28 mouse cellular contexts compared by ENCODE assay signal in genomic region chr9:68679871-68680374, GRCm38 (mm10). TPM values are rescaled to one million over a fixed set of nuclear protein-coding genes. Genes with fewer than 3 reads are reported as not detected.
A peak's percentile ranks its signal among the peaks of the same experiment; 100 is the strongest.
DNase-seq lines count a peak whose midpoint lies in the region; ATAC-seq and TF ChIP-seq lines count a peak whose summit lies in the region.
"Had no signal": no experiment of that assay in that cellular context is flagged by ENCODE, and none has a peak within 500 bp of the region (broad histone marks: within the 10 kb centered on the region; RNA-seq: fewer than 3 reads in every experiment).

No protein-coding gene starts in this region.

- H3K9me3 ChIP-seq in lung, postnatal 0 days (ENCODE audit: low read length) = no peaks in the 10 kb centered on the region
- H3K9me3 ChIP-seq: embryonic facial prominence, embryonic 13.5 days; forebrain, embryonic 12.5 days; heart, embryonic 12.5 days; hindbrain, embryonic 12.5 days; limb, embryonic 10.5 days; liver, embryonic 15.5 days; lung, embryonic 15.5 days; midbrain, embryonic 15.5 days; neural tube, embryonic 12.5 days had no signal

- H3K27me3 ChIP-seq in cerebellum, adult 2 months (ENCODE audit: control insufficient read depth, insufficient read depth, low read length) = no peaks in the 10 kb centered on the region
- no peaks in the 10 kb centered on the region for H3K27me3 ChIP-seq in lung, postnatal 0 days (replicated peaks; ENCODE audit: insufficient read depth, low read length)
- H3K27me3 ChIP-seq: hindbrain, embryonic 12.5 days; liver, embryonic 15.5 days; lung, embryonic 15.5 days; midbrain, embryonic 15.5 days; neural tube, embryonic 12.5 days had no signal

- no peak overlapping the region for H3K9ac ChIP-seq in lung, postnatal 0 days (replicated peaks; ENCODE audit: low read depth)
- H3K9ac ChIP-seq: embryonic facial prominence, embryonic 13.5 days; forebrain, embryonic 12.5 days; heart, embryonic 12.5 days; hindbrain, embryonic 12.5 days; liver, embryonic 15.5 days; lung, embryonic 15.5 days; midbrain, embryonic 15.5 days; neural tube, embryonic 12.5 days had no signal

- intact Hi-C loops in heart, postnatal 25 days (cut with DNase I) = no loop called here
- intact Hi-C loops in left cerebral cortex, postnatal 14 days (cut with DNase I) = no loop called here

- no peak for ATAC-seq in lung, postnatal 0 days
- ATAC-seq: activated CD4-positive, CD25-positive, alpha-beta regulatory T cell, adult 4 months; inflammation-experienced regulatory T-cells, adult 6 months; midbrain, embryonic 15.5 days had no signal

- TF ChIP-seq CTCF in cerebellum, adult 2 months (IDR thresholded peaks at IDR 0.05; ENCODE audit: borderline replicate concordance, insufficient read depth, low read depth, low read length) = no peak
- TF ChIP-seq CTCF in lung, postnatal 0 days (IDR thresholded peaks at IDR 0.05) = no peak

- DNase-seq in cerebellum, adult 2 months = peak in 1 of 2 experiments; percentile 39
- no peak for DNase-seq in cerebellum, adult 8-10 months
- DNase-seq in heart, adult 11 months = peak; percentile 90
- DNase-seq in heart, postnatal 25 days (ENCODE audit: low spot score) = no peak
- peak; percentile 37 to 45 for DNase-seq in left cerebral cortex, postnatal 14 days (ENCODE audit: low spot score in 2 of 2)
- no peak for DNase-seq in left cerebral cortex, adult 9 months (ENCODE audit: low spot score in 2 of 2)
- DNase-seq in layer of hippocampus, postnatal 10 days (ENCODE audit: low spot score in 2 of 2) = peak; percentile 29 to 30
- no peak for DNase-seq in lung, postnatal 0 days (ENCODE audit: low spot score)
- DNase-seq: adrenal gland, adult 8-10 months; cerebellum, adult 11-12 months; cerebellum, postnatal 25 days; kidney, adult 2 months; liver; lung, postnatal 4 days; thymus, postnatal 14 days had no signal

- no peak for TF ChIP-seq EP300 in lung, postnatal 0 days (IDR thresholded peaks at IDR 0.05)

- H3K4me2 ChIP-seq in lung, postnatal 0 days (replicated peaks; ENCODE audit: low read depth, low read length) = no peak overlapping the region
- H3K4me2 ChIP-seq: embryonic facial prominence, embryonic 13.5 days; forebrain, embryonic 12.5 days; heart, embryonic 12.5 days; hindbrain, embryonic 12.5 days; liver, embryonic 15.5 days; lung, embryonic 15.5 days; midbrain, embryonic 15.5 days; neural tube, embryonic 12.5 days had no signal

- 62% methylated on average over 12 of the region's 12 CpGs for WGBS in cerebellum, adult 2 months
- 89% methylated on average over 12 of the region's 12 CpGs for WGBS in lung, postnatal 0 days

- peaks cover 23% of the 10 kb centered on the region for H3K4me1 ChIP-seq in cerebellum, adult 2 months (ENCODE audit: control insufficient read depth, insufficient read depth, low read length)
- H3K4me1 ChIP-seq in lung, postnatal 0 days (ENCODE audit: insufficient read depth, low read depth, low read length) = no peaks in the 10 kb centered on the region
- H3K4me1 ChIP-seq: heart, embryonic 12.5 days; liver, embryonic 15.5 days had no signal

- peak overlapping the region; percentile 59; the same call in 1 of the 2 replicates for H3K27ac ChIP-seq in cerebellum, adult 2 months (ENCODE audit: insufficient read depth, low read length)
- no peak overlapping the region for H3K27ac ChIP-seq in lung, postnatal 0 days (ENCODE audit: low read length)
- H3K27ac ChIP-seq: embryonic facial prominence, embryonic 13.5 days; forebrain, embryonic 12.5 days; hindbrain, embryonic 12.5 days; kidney, postnatal 0 days; limb, embryonic 10.5 days; liver, embryonic 15.5 days; lung, embryonic 15.5 days; midbrain, embryonic 15.5 days; neural tube, embryonic 12.5 days had no signal

- no peaks in the 10 kb centered on the region for H3K36me3 ChIP-seq in lung, postnatal 0 days (ENCODE audit: insufficient read depth, low read length)
- H3K36me3 ChIP-seq: embryonic facial prominence, embryonic 13.5 days; forebrain, embryonic 12.5 days; heart, embryonic 12.5 days; hindbrain, embryonic 12.5 days; limb, embryonic 10.5 days; liver, embryonic 15.5 days; lung, embryonic 15.5 days; midbrain, embryonic 15.5 days; neural tube, embryonic 12.5 days had no signal

- no peak for TF ChIP-seq POLR2A in cerebellum, adult 2 months (IDR thresholded peaks at IDR 0.05; ENCODE audit: borderline replicate concordance, insufficient read depth, low read length)

- H3K4me3 ChIP-seq in cerebellum, adult 2 months (replicated peaks; ENCODE audit: insufficient read depth, low read depth, low read length) = no peak overlapping the region
- no peak overlapping the region for H3K4me3 ChIP-seq in lung, postnatal 0 days (ENCODE audit: low read depth, low read length)
- H3K4me3 ChIP-seq: embryonic facial prominence, embryonic 13.5 days; erythroblast, embryonic 14.5 days; forebrain, embryonic 12.5 days; heart, embryonic 12.5 days; hindbrain, embryonic 12.5 days; limb, embryonic 10.5 days; liver, embryonic 15.5 days; lung, embryonic 15.5 days; midbrain, embryonic 15.5 days; neural tube, embryonic 12.5 days had no signal

RNA-seq across cellular contexts. Expression of gene Rora, which starts 26.3 kb away (rescaled TPM):
- polyA plus RNA-seq in cerebellum, adult 2 months (2012; rRNA removed) = 58.4 and 62.4 TPM in 2 replicates
- total RNA-seq in heart, postnatal 25 days (2021) = 10 to 100 TPM; 21.2 to 31.2 TPM
- total RNA-seq in left cerebral cortex, postnatal 14 days (2021) = 10 to 100 TPM; 50.0 to 66.1 TPM
- total RNA-seq in layer of hippocampus, postnatal 10 days (2021) = 10 to 100 TPM; 22.9 to 23.2 TPM
- polyA plus RNA-seq in lung, postnatal 0 days (2015; fragmentation: Nextera tagmentation; extraction: Ambion mirVana) = 18.8 and 20.6 TPM in 2 replicates

Comparison
In these comparisons a context has a peak if more than half of its experiments do, and no peak if none do; other contexts are left out.
1. DNase-seq: peak in heart, adult 11 months (single experiment), left cerebral cortex, postnatal 14 days (2 of 2) and layer of hippocampus, postnatal 10 days (2 of 2); none in cerebellum, adult 8-10 months (single experiment), heart, postnatal 25 days (single experiment), left cerebral cortex, adult 9 months (0 of 2) and lung, postnatal 0 days (single experiment).